Mouse (Mus musculus) heart, embryonic 14.5 days (tissue): Measurements from ENCODE around the gene Map3k14. TPM values are rescaled to one million over a fixed set of nuclear protein-coding genes. Genes with fewer than 3 reads are reported as not detected.
A peak's percentile ranks its signal among the peaks of the same experiment; 100 is the strongest.

Source experiments
- ATAC-seq: fragments of 200-750 bp; cut with Nextera tagmentation; 2 replicates; pipeline ENCODE4 v1.8.0; 2017; ENCODE audit warnings: low read depth, moderate TSS enrichment; ENCODE audit not compliant: insufficient number of reproducible peaks, insufficient read depth, low FRiP score
- H3K27ac ChIP-seq, 2 experiments: fragments of 200-500 bp in 1 of 2; fragments of 300-500 bp in 1 of 2; sonication (generic) in 1 of 2; replicated peaks in 1 of 2; 2 replicates each; pipeline ENCODE4 v1.5.1; 2012 to 2014; ENCODE audit warnings: low read depth in 2 of 2, low read length in 2 of 2, control low read depth in 1 of 2, mild to moderate bottlenecking in 1 of 2, mixed read lengths in 1 of 2; ENCODE audit not compliant: control insufficient read depth in 1 of 2, insufficient read depth in 1 of 2
- H3K27me3 ChIP-seq: fragments of 300-500 bp; sonication (generic); 2 replicates; pipeline ENCODE4 v1.6.1; 2014; ENCODE audit warnings: mild to moderate bottlenecking, low read length, control low read depth; ENCODE audit not compliant: control insufficient read depth, insufficient read depth
- H3K36me3 ChIP-seq: fragments of 300-500 bp; sonication (generic); 2 replicates; pipeline ENCODE4 v1.6.1; 2014; ENCODE audit warnings: mild to moderate bottlenecking, control low read depth, low read length, mixed read lengths; ENCODE audit not compliant: control insufficient read depth, insufficient read depth
- H3K4me1 ChIP-seq, 2 experiments: fragments of 200-500 bp in 1 of 2; fragments of 300-500 bp in 1 of 2; sonication (generic) in 1 of 2; 2 replicates each; pipeline ENCODE4 v1.6.1; 2012 to 2014; ENCODE audit warnings: low read length in 2 of 2, control low read depth in 1 of 2, mixed read lengths in 1 of 2; ENCODE audit not compliant: control insufficient read depth in 2 of 2, insufficient read depth in 2 of 2
- H3K4me2 ChIP-seq: fragments of 300-500 bp; sonication (generic); 2 replicates; pipeline ENCODE4 v1.6.1; 2014; ENCODE audit warnings: mild to moderate bottlenecking, low read length
- H3K4me3 ChIP-seq, 2 experiments: fragments of 200-500 bp in 1 of 2; fragments of 300-500 bp in 1 of 2; sonication (generic) in 1 of 2; 2 replicates each; pipeline ENCODE4 v1.5.1; 2012 to 2014; ENCODE audit warnings: low read length in 2 of 2, mild to moderate bottlenecking in 2 of 2, control low read depth in 1 of 2, low read depth in 1 of 2, moderate library complexity in 1 of 2; ENCODE audit not compliant: control insufficient read depth in 1 of 2, insufficient read depth in 1 of 2
- H3K9ac ChIP-seq: fragments of 300-500 bp; sonication (generic); 2 replicates; pipeline ENCODE4 v1.6.1; 2014; ENCODE audit warnings: mild to moderate bottlenecking, low read length
- H3K9me3 ChIP-seq: fragments of 300-500 bp; sonication (generic); 2 replicates; pipeline ENCODE4 v1.6.1; 2016; ENCODE audit warnings: low read length, control low read depth; ENCODE audit not compliant: control insufficient read depth
- WGBS: fragments of 180-500 bp; shearing (Covaris S2); extraction: QIAGEN DNeasy Blood & Tissue Kit; methylation state at CpG from one replicate; pipeline ENCODE4 v1.1.7; 2014; 5-methylcytosine and 5-hydroxymethylcytosine counted together
- polyA plus RNA-seq: library from polyadenylated mRNA; unstranded; fragments of >200 nt; fragmentation: Nextera tagmentation; extraction: Ambion mirVana; gene quantifications from 2 replicates; pipeline ENCODE4 v1.2.1, GENCODE M21; 2014

Gene Map3k14
- polyA plus RNA-seq, 1 experiment from 2014 or later = 1.3 TPM

GRCm38 (mm10) chr11:103206203-103206602 is 61.1 kb downstream of the Map3k14 start:
- H3K9me3 ChIP-seq = no peaks in the 10 kb centered on the region
- H3K9ac ChIP-seq = no peak overlapping the region
- ATAC-seq = no peak
- no peak overlapping the region for H3K4me3 ChIP-seq
- H3K4me2 ChIP-seq = no peak overlapping the region
- H3K27me3 ChIP-seq = no peaks in the 10 kb centered on the region
- H3K27ac ChIP-seq = no peak overlapping the region
- no peaks in the 10 kb centered on the region for H3K36me3 ChIP-seq
- 81% methylated on average over 6 of the region's 6 CpGs for WGBS
- H3K4me1 ChIP-seq = peaks cover 4 to 13% of the 10 kb centered on the region in 2 experiments

GRCm38 (mm10) chr11:103202376-103202775 is 64.9 kb downstream of the Map3k14 start:
- no peak overlapping the region for H3K4me3 ChIP-seq
- no peaks in the 10 kb centered on the region for H3K9me3 ChIP-seq
- no peak overlapping the region for H3K27ac ChIP-seq
- no peaks in the 10 kb centered on the region for H3K36me3 ChIP-seq
- H3K4me2 ChIP-seq = no peak overlapping the region
- no peak overlapping the region for H3K9ac ChIP-seq
- peaks cover 8 to 26% of the 10 kb centered on the region in 2 experiments for H3K4me1 ChIP-seq
- no peak for ATAC-seq
- peaks cover 35% of the 10 kb centered on the region for H3K27me3 ChIP-seq

- Histone ChIP-seq H3K4me1 (peaks cover 8 to 26% of the 10 kb centered on the region in 2 experiments), H3K9me3 (no peaks in the 10 kb centered on the region), H3K4me2 (no peak overlapping the region), H3K4me3 (no peak overlapping the region), H3K27ac (no peak overlapping the region), H3K9ac (no peak overlapping the region), H3K36me3 (no peaks in the 10 kb centered on the region), H3K27me3 (peaks cover 42% of the 10 kb centered on the region)
- peak; percentile 59; the same call in 1 of the 2 replicates for ATAC-seq
- 16% methylated on average over 6 of the region's 6 CpGs for WGBS
These were observed 65.6 kb downstream of the Map3k14 start for GRCm38 (mm10) chr11:103201664-103202063.

- H3K27me3 ChIP-seq = peaks cover 67% of the 10 kb centered on the region
- no peak for ATAC-seq
- WGBS = 2% methylated on average over 56 of the region's 59 CpGs
- H3K9me3 ChIP-seq = no peaks in the 10 kb centered on the region
- H3K4me2 ChIP-seq = peak overlapping the region; percentile 82
- H3K4me1 ChIP-seq = peaks cover 8 to 26% of the 10 kb centered on the region in 2 experiments
- H3K36me3 ChIP-seq = no peaks in the 10 kb centered on the region
- H3K27ac ChIP-seq = no peak overlapping the region
- H3K4me3 ChIP-seq = peak overlapping the region; percentile 27 to 41
- H3K9ac ChIP-seq = peak overlapping the region; percentile 49; the same call in 1 of the 2 replicates
These were observed 68.1 kb downstream of the Map3k14 start for GRCm38 (mm10) chr11:103198911-103199803.

- Histone ChIP-seq H3K9ac (no peak overlapping the region), H3K9me3 (no peaks in the 10 kb centered on the region), H3K4me2 (peak overlapping the region; percentile 82), H3K4me1 (peaks cover 8 to 26% of the 10 kb centered on the region in 2 experiments), H3K4me3 (no peak overlapping the region), H3K27me3 (peaks cover 76% of the 10 kb centered on the region), H3K36me3 (no peaks in the 10 kb centered on the region), H3K27ac (no peak overlapping the region)
- ATAC-seq = no peak
- WGBS = 10% methylated on average over 16 of the region's 16 CpGs
These were observed 68.9 kb downstream of the Map3k14 start for GRCm38 (mm10) chr11:103198339-103198738.

- Histone ChIP-seq H3K27ac (no peak overlapping the region), H3K27me3 (peaks cover 86% of the 10 kb centered on the region), H3K9me3 (no peaks in the 10 kb centered on the region), H3K9ac (no peak overlapping the region), H3K4me3 (no peak overlapping the region), H3K36me3 (no peaks in the 10 kb centered on the region), H3K4me1 (peaks cover 8 to 27% of the 10 kb centered on the region in 2 experiments), H3K4me2 (no peak overlapping the region)
- 68% methylated on average over 4 of the region's 4 CpGs for WGBS
- no peak for ATAC-seq
These were observed 69.9 kb downstream of the Map3k14 start for GRCm38 (mm10) chr11:103197340-103197739.

GRCm38 (mm10) chr11:103195656-103196055 is 71.6 kb downstream of the Map3k14 start:
- H3K9ac ChIP-seq = no peak overlapping the region
- peaks cover 99% of the 10 kb centered on the region for H3K27me3 ChIP-seq
- H3K36me3 ChIP-seq = no peaks in the 10 kb centered on the region
- H3K4me3 ChIP-seq = no peak overlapping the region
- H3K4me1 ChIP-seq = peaks cover 4 to 13% of the 10 kb centered on the region in 2 experiments; a peak in 3 of 4 replicates
- H3K9me3 ChIP-seq = no peaks in the 10 kb centered on the region
- H3K27ac ChIP-seq = no peak overlapping the region
- no peak for ATAC-seq
- 81% methylated on average over 5 of the region's 5 CpGs for WGBS
- no peak overlapping the region for H3K4me2 ChIP-seq
